Mouse (Mus musculus): ENCODE measurements around the gene Rpl22. TPM values are rescaled to one million over a fixed set of nuclear protein-coding genes. Genes with fewer than 3 reads are reported as not detected.

Rpl22 gene
- total and polyA plus RNA-seq, 2 experiments from 2014 or later, result 156 to 185 TPM

DNA sequence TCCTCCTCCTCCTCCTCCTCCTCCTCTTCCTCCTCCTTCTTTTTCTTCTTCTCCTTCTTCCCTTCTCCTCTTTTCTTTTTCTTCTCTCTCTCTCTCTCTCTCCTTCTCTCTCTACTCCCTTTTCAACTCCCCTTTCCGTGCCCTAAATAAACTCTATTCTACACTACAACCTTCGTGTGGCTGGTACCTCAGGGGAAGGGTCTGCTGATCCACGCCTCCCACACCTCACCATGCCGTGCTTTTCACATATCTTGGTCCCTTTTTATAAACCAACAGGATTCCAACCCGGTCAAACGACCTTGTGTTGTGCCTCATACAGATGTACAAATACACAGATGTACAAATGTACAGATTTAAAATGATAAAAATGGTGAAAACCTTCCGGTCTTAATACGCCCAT is 29.2 kb upstream of the Rpl22 start:
- WGBS, result 21% methylated on average over 8 of the region's 8 CpGs

DNA sequence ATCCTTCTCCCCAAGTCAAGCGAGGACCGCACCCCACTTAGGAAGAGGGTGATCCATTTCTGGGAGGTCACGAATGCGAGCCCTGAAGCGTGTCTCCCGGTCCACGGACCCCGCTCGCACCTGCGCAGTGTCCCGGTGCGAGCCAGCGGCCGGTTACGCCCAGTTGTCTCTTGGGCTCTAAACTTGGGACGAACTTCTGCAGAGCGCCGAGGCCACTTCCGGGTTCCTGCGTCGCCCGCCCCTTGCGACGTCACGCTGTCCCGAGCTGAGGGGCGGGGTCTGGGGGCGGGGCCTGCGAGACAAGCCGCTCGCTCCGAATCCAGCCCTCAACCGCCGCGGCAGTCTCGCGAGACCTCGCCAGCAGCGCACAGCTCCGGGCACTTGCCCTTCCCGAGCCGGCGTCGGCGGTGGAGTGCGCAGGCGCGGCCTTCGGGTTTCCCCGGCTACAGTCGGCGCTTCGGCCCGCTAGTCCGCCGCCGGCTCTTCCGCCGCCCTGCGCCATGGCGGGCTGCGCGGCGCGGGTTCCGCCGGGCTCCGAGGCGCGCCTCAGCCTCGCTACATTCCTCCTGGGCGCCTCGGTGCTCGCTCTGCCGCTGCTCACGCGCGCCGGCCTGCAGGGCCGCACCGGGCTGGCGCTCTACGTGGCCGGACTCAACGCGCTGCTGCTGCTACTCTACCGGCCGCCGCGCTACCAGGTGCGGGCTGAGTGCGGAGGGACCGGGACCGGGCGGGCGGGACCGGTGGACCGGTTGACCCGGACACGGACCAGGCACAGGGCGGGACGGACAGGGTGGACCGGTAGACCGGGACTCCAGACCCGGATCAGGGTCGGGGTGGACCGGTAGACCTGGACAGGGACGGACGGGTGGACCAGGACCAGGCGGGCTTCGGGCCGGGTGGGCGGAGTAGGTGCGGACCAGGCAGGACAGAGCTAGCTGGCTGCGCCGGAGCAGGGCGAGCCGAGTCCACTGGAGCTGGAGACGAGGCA is 28.4 kb upstream of the Rpl22 start, which contains the start of gene Icmt:
Gene Icmt, plus strand, starts transcription at position 354 of the 988 bp plus-strand sequence.
- peak within 1 kb of the TSS; percentile 75 for H3K4me3 ChIP-seq (ENCODE audit: low read length)
- H3K9ac ChIP-seq (replicated peaks; ENCODE audit: low read length), result peak within 1 kb of the TSS; percentile 94
- peaks cover 12% of the 10 kb centered on the region for H3K27me3 ChIP-seq (ENCODE audit: insufficient read depth, low read length)
- H3K9me3 ChIP-seq (ENCODE audit: low read length), result no peaks in the 10 kb centered on the region
- peaks cover 15% of the 10 kb centered on the region; the same call in 1 of the 2 replicates for H3K36me3 ChIP-seq (ENCODE audit: insufficient read depth, low read length)
- under 1% methylated on average over 104 of the region's 119 CpGs for WGBS
- DNase-seq (ENCODE audit: low spot score) (peak; percentile 100), ATAC-seq (peak; percentile 96)
- TF ChIP-seq CTCF (IDR thresholded peaks at IDR 0.05; ENCODE audit: low read depth), result no peak
- H3K4me2 ChIP-seq (ENCODE audit: low read depth, low read length), result peak within 1 kb of the TSS; percentile 88
- peaks cover 8% of the 10 kb centered on the region; the same call in 1 of the 2 replicates for H3K4me1 ChIP-seq (ENCODE audit: insufficient read depth, low read length)
- peak within 1 kb of the TSS; percentile 76 for H3K27ac ChIP-seq

More for the DNA sequence above, 29.2 kb upstream of the Rpl22 start:
- H3K36me3 ChIP-seq (ENCODE audit: insufficient read depth, low read length), result peaks cover 15% of the 10 kb centered on the region; the same call in 1 of the 2 replicates
- H3K4me3 ChIP-seq (ENCODE audit: low read length), result peak overlapping the region; percentile 75
- DNase-seq (ENCODE audit: low spot score) (no peak), ATAC-seq (no peak)
- H3K4me1 ChIP-seq (ENCODE audit: insufficient read depth, low read length), result peaks cover 8% of the 10 kb centered on the region; the same call in 1 of the 2 replicates
- peaks cover 19% of the 10 kb centered on the region for H3K27me3 ChIP-seq (ENCODE audit: insufficient read depth, low read length)
- H3K27ac ChIP-seq, result no peak overlapping the region
- TF ChIP-seq CTCF (IDR thresholded peaks at IDR 0.05; ENCODE audit: low read depth), result no peak
- H3K9me3 ChIP-seq (ENCODE audit: low read length), result no peaks in the 10 kb centered on the region
- H3K4me2 ChIP-seq (ENCODE audit: low read depth, low read length), result peak overlapping the region; percentile 60
- no peak overlapping the region for H3K9ac ChIP-seq (replicated peaks; ENCODE audit: low read length)

DNA sequence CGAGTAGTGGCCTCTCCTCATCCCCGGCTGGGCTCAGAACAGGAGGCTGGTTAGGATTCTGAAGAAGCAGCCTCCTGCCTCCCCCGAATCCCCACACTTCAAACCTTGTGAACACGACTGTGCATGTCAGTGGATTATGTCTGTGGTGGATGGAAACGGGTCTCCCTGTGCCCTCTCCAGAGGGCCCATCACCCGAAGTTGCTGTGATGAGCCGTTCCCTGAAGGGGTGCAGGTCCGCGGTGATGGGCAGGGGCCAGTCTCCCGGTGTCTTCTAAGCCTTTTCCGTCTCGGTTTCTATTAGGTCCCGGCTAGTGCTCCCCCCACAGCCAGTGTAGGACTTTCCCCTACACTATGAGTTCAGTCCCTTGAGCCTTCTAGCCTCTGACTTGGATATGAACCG is 26.7 kb upstream of the Rpl22 start:
- no peak overlapping the region for H3K27ac ChIP-seq
- H3K4me2 ChIP-seq (ENCODE audit: low read depth, low read length), result peak overlapping the region; percentile 88
- DNase-seq (ENCODE audit: low spot score), result no peak
- peaks cover 26% of the 10 kb centered on the region; the same call in 1 of the 2 replicates for H3K36me3 ChIP-seq (ENCODE audit: insufficient read depth, low read length)
- no peak for ATAC-seq
- 82% methylated on average over 14 of the region's 14 CpGs for WGBS
- peaks cover 8% of the 10 kb centered on the region; the same call in 1 of the 2 replicates for H3K4me1 ChIP-seq (ENCODE audit: insufficient read depth, low read length)
- no peak for TF ChIP-seq CTCF (IDR thresholded peaks at IDR 0.05; ENCODE audit: low read depth)
- H3K9me3 ChIP-seq (ENCODE audit: low read length), result no peaks in the 10 kb centered on the region
- no peak overlapping the region for H3K4me3 ChIP-seq (ENCODE audit: low read length)
- peaks cover 4% of the 10 kb centered on the region; the same call in 1 of the 2 replicates for H3K27me3 ChIP-seq (ENCODE audit: insufficient read depth, low read length)
- no peak overlapping the region for H3K9ac ChIP-seq (replicated peaks; ENCODE audit: low read length)

DNA sequence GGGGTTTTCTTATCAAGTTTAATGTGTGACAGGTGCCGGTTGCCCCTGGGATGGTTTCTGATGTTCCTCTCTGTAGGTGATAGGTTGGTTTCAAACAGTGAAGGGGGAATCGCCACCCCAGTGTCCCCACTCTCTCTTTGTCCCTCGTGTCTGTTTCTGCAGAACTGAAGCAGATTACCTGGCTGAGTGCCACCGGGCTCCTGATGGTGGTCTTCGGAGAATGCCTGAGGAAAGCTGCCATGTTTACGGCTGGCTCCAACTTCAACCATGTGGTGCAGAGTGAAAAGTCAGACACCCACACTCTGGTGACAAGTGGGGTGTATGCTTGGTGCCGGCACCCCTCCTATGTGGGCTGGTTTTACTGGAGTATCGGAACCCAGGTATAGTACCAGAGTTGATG is 25.2 kb upstream of the Rpl22 start:
- WGBS, result 71% methylated on average over 8 of the region's 8 CpGs
- peaks cover 28% of the 10 kb centered on the region; the same call in 1 of the 2 replicates for H3K36me3 ChIP-seq (ENCODE audit: insufficient read depth, low read length)
- H3K9ac ChIP-seq (replicated peaks; ENCODE audit: low read length), result no peak overlapping the region
- no peak for TF ChIP-seq CTCF (IDR thresholded peaks at IDR 0.05; ENCODE audit: low read depth)
- no peak overlapping the region for H3K27ac ChIP-seq
- ATAC-seq (no peak), DNase-seq (ENCODE audit: low spot score) (no peak)
- H3K9me3 ChIP-seq (ENCODE audit: low read length), result no peaks in the 10 kb centered on the region
- H3K4me1 ChIP-seq (ENCODE audit: insufficient read depth, low read length), result peaks cover 8% of the 10 kb centered on the region
- no peak overlapping the region for H3K4me3 ChIP-seq (ENCODE audit: low read length)
- no peak overlapping the region for H3K4me2 ChIP-seq (ENCODE audit: low read depth, low read length)
- peaks cover under 1% of the 10 kb centered on the region; the same call in 1 of the 2 replicates for H3K27me3 ChIP-seq (ENCODE audit: insufficient read depth, low read length)

- Histone ChIP-seq H3K4me1 (ENCODE audit: insufficient read depth, low read length) (peaks cover 8% of the 10 kb centered on the region), H3K27me3 (ENCODE audit: insufficient read depth, low read length) (no peaks in the 10 kb centered on the region), H3K4me3 (ENCODE audit: low read length) (no peak overlapping the region), H3K9ac (replicated peaks; ENCODE audit: low read length) (no peak overlapping the region), H3K4me2 (ENCODE audit: low read depth, low read length) (no peak overlapping the region), H3K9me3 (ENCODE audit: low read length) (no peaks in the 10 kb centered on the region), H3K27ac (no peak overlapping the region), H3K36me3 (ENCODE audit: insufficient read depth, low read length) (peaks cover 28% of the 10 kb centered on the region; the same call in 1 of the 2 replicates)
- ATAC-seq, result no peak
- 60% methylated on average over 11 of the region's 11 CpGs for WGBS
- TF ChIP-seq CTCF (IDR thresholded peaks at IDR 0.05; ENCODE audit: low read depth), result no peak
- DNase-seq (ENCODE audit: low spot score), result no peak
These were observed 23.5 kb upstream of the Rpl22 start for GRCm38 (mm10) chr4:152302012-152302411.

GRCm38 (mm10) chr4:152303172-152303571 is 22.4 kb upstream of the Rpl22 start:
- DNase-seq (ENCODE audit: low spot score) (no peak), ATAC-seq (no peak)
- Histone ChIP-seq H3K27me3 (ENCODE audit: insufficient read depth, low read length) (no peaks in the 10 kb centered on the region), H3K9me3 (ENCODE audit: low read length) (no peaks in the 10 kb centered on the region), H3K4me3 (ENCODE audit: low read length) (no peak overlapping the region), H3K4me2 (ENCODE audit: low read depth, low read length) (no peak overlapping the region), H3K9ac (replicated peaks; ENCODE audit: low read length) (no peak overlapping the region), H3K36me3 (ENCODE audit: insufficient read depth, low read length) (peaks cover 28% of the 10 kb centered on the region; the same call in 1 of the 2 replicates), H3K4me1 (ENCODE audit: insufficient read depth, low read length) (peaks cover 4% of the 10 kb centered on the region), H3K27ac (no peak overlapping the region)
- WGBS, result 92% methylated on average over 10 of the region's 10 CpGs
- no peak for TF ChIP-seq CTCF (IDR thresholded peaks at IDR 0.05; ENCODE audit: low read depth)

Measured in hindbrain, postnatal 0 days (tissue).